Mouse (Mus musculus) spleen, postnatal 10 days (tissue): Measurements from ENCODE around the gene Edar.
"Not testable (repeated sequence)": the region's sequence is repeated elsewhere in the genome, so short reads cannot be mapped to it uniquely, and the experiment has no call there.

Experiments
- DNase-seq, 2 experiments: peaks; one replicate each; pipeline ENCODE4 v3.0.0; 2021 to 2022; ENCODE audit warnings: low spot score in 2 of 2

Gene Edar

GRCm38 (mm10) chr10:58675533-58675932 lies at the start of gene Edar:
TSS of gene Edar (minus strand) at chr10:58675654.
- peak; percentile 26 to 80 for DNase-seq

GRCm38 (mm10) chr10:58718110-58718509 lies 42.7 kb upstream of the Edar start, which contains the start of gene Gm17542:
TSS of gene Gm17542 (minus strand) at chr10:58718210.
- not testable (repeated sequence) for DNase-seq

- no peak for DNase-seq
Measured at GRCm38 (mm10) chr10:58714789-58715148, 39.3 kb upstream of the Edar start.

GRCm38 (mm10) chr10:58713855-58714788 lies 38.7 kb upstream of the Edar start:
- DNase-seq = peak in 1 of 2 experiments; percentile 17

GRCm38 (mm10) chr10:58713225-58713624 lies 37.8 kb upstream of the Edar start:
- no peak for DNase-seq

GRCm38 (mm10) chr10:58709021-58709420 lies 33.6 kb upstream of the Edar start:
- DNase-seq = no peak

GRCm38 (mm10) chr10:58700578-58700977 lies 25.1 kb upstream of the Edar start:
- no peak for DNase-seq

GRCm38 (mm10) chr10:58700160-58700559 lies 24.7 kb upstream of the Edar start:
- DNase-seq = no peak

GRCm38 (mm10) chr10:58698955-58699354 lies 23.5 kb upstream of the Edar start:
- DNase-seq = no peak

- DNase-seq = no peak
Measured at GRCm38 (mm10) chr10:58691051-58691450, 15.6 kb upstream of the Edar start.

GRCm38 (mm10) chr10:58679298-58679697 lies 3.8 kb upstream of the Edar start:
- DNase-seq = no peak

- peak; percentile 48 to 83 for DNase-seq
Measured at GRCm38 (mm10) chr10:58673278-58674061, 2.0 kb downstream of the Edar start.

GRCm38 (mm10) chr10:58672557-58673277 lies 2.7 kb downstream of the Edar start:
- DNase-seq = no peak

- no peak for DNase-seq
Measured at GRCm38 (mm10) chr10:58663868-58664267, 11.6 kb downstream of the Edar start.

GRCm38 (mm10) chr10:58663417-58663816 lies 12.0 kb downstream of the Edar start:
- DNase-seq = no peak

- DNase-seq = no peak
Measured at GRCm38 (mm10) chr10:58659268-58659986, 16.0 kb downstream of the Edar start.

- DNase-seq = no peak
Measured at GRCm38 (mm10) chr10:58657731-58658130, 17.7 kb downstream of the Edar start.

- no peak for DNase-seq
Measured at GRCm38 (mm10) chr10:58653679-58654078, 21.8 kb downstream of the Edar start.

GRCm38 (mm10) chr10:58652418-58653394 lies 22.7 kb downstream of the Edar start:
- DNase-seq = no peak

GRCm38 (mm10) chr10:58652045-58652417 lies 23.4 kb downstream of the Edar start:
- DNase-seq = no peak
